Mouse (Mus musculus): ENCODE results near the gene Arnt. TPM values are rescaled to one million over a fixed set of nuclear protein-coding genes. Genes with fewer than 3 reads are reported as not detected.
"Not testable (repeated sequence)": the region's sequence is repeated elsewhere in the genome, so short reads cannot be mapped to it uniquely, and the experiment has no call there.

Gene Arnt
- polyA plus RNA-seq, 1 experiment from 2014 or later = 16.0 TPM

GRCm38 (mm10) chr3:95428423-95428822 is 5.8 kb upstream of the Arnt start:
- ATAC-seq (ENCODE audit: low read depth); H3K4me2 ChIP-seq; H3K36me3 ChIP-seq; H3K9ac ChIP-seq; H3K4me1 ChIP-seq (replicated peaks); DNase-seq; H3K27ac ChIP-seq; H3K9me3 ChIP-seq (replicated peaks); H3K4me3 ChIP-seq (replicated peaks): not testable (repeated sequence)
- 55% methylated on average over 5 of the region's 11 CpGs for WGBS (ENCODE audit: insufficient replicate concordance)
- H3K27me3 ChIP-seq = peaks cover 23% of the 10 kb centered on the region

GRCm38 (mm10) chr3:95433301-95433915 is 780 bp upstream of the Arnt start:
- peaks cover 12% of the 10 kb centered on the region for H3K36me3 ChIP-seq
- peak overlapping the region; percentile 56; the same call in 1 of the 2 replicates for H3K9ac ChIP-seq
- peaks cover 8% of the 10 kb centered on the region; the same call in 1 of the 2 replicates for H3K27me3 ChIP-seq
- H3K4me1 ChIP-seq (replicated peaks) = peaks cover 24% of the 10 kb centered on the region
- H3K27ac ChIP-seq = peak overlapping the region; percentile 65
- H3K9me3 ChIP-seq (replicated peaks) = no peaks in the 10 kb centered on the region
- DNase-seq (no peak), ATAC-seq (ENCODE audit: low read depth) (no peak)
- 64% methylated on average over 10 of the region's 10 CpGs for WGBS (ENCODE audit: insufficient replicate concordance)
- peak overlapping the region; percentile 74 for H3K4me2 ChIP-seq
- H3K4me3 ChIP-seq (replicated peaks) = peak overlapping the region; percentile 90

GRCm38 (mm10) chr3:95434983-95435370 is 789 bp downstream of the Arnt start:
- H3K4me3 ChIP-seq (replicated peaks) = peak overlapping the region; percentile 90
- no peaks in the 10 kb centered on the region for H3K27me3 ChIP-seq
- ATAC-seq (ENCODE audit: low read depth) (no peak), DNase-seq (peak; percentile 13)
- peaks cover 34% of the 10 kb centered on the region for H3K4me1 ChIP-seq (replicated peaks)
- H3K9ac ChIP-seq = peak overlapping the region; percentile 93
- H3K27ac ChIP-seq = peak overlapping the region; percentile 95
- no peaks in the 10 kb centered on the region for H3K9me3 ChIP-seq (replicated peaks)
- WGBS (ENCODE audit: insufficient replicate concordance) = 1% methylated on average over 7 of the region's 7 CpGs
- peak overlapping the region; percentile 74 for H3K4me2 ChIP-seq
- H3K36me3 ChIP-seq = peaks cover 22% of the 10 kb centered on the region

DNA sequence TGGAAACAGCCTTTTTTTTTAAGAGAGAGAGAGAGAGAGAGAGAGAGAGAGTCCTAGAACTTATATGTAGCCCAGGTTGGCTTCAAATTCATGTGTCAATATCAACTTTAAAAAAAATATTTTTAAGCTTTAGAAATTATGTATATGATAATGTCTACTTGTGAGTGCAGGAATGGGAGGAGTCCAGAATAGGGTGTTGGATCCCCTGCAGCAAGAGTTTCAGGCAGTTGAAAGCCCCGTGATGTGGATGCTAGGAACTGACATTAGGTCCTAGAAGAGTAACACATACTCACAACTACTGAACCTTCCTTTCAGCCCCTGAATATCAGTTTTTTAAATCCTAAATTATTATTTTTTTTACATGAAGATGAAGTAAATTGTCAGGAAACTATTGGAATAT is 1.4 kb downstream of the Arnt start:
- Histone ChIP-seq H3K27ac (no peak overlapping the region), H3K36me3 (peaks cover 22% of the 10 kb centered on the region), H3K4me3 (replicated peaks) (peak overlapping the region; percentile 90), H3K9me3 (replicated peaks) (no peaks in the 10 kb centered on the region), H3K4me2 (peak overlapping the region; percentile 74), H3K4me1 (replicated peaks) (peaks cover 34% of the 10 kb centered on the region), H3K9ac (peak overlapping the region; percentile 93), H3K27me3 (no peaks in the 10 kb centered on the region)
- ATAC-seq (ENCODE audit: low read depth) = no peak
- DNase-seq = no peak
- 40% methylated on average over 1 of the region's 1 CpGs for WGBS (ENCODE audit: insufficient replicate concordance)

DNA sequence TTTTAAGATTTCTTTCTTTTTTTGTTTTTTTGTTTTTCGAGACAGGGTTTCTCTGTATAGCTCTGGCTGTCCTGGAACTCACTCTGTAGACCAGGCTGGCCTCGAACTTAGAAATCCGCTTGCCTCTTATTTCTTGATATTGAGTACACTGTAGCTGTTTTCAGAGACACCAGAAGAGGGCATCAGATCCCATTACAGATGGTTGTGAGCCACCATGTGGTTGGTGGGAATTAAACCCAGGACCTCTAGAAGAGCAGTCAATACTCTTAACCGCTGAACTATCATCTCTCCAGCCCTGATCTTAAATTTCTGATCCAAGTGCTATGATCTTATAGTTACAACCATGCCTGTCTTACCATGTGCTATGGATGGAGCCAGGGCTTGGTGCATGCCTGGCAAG is 4.4 kb downstream of the Arnt start:
- H3K36me3 ChIP-seq = peaks cover 25% of the 10 kb centered on the region
- H3K4me3 ChIP-seq (replicated peaks); H3K27me3 ChIP-seq; H3K9ac ChIP-seq; DNase-seq; H3K27ac ChIP-seq; H3K4me2 ChIP-seq; H3K9me3 ChIP-seq (replicated peaks); ATAC-seq (ENCODE audit: low read depth): not testable (repeated sequence)
- WGBS (ENCODE audit: insufficient replicate concordance) = 89% methylated on average over 4 of the region's 4 CpGs
- peaks cover 34% of the 10 kb centered on the region for H3K4me1 ChIP-seq (replicated peaks)

DNA sequence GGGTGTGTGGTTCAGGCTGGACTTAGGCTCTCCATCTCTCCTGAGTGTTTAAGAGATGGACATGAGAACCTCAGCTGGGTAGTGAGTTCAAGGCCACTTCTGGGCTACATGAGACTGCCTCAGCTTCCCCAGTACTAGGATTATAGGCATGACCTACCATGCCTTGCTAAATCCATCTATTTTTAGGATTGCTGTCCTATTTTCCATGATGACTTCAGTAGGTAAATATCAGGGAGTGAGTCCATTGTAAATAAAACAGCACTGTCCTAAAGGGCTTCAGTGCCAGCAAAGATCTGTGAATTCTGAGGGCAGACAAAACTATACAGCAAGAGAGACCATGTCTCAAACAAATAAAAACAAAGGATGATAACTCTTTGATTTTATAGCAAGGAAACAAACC is 5.5 kb downstream of the Arnt start:
- Histone ChIP-seq H3K36me3 (peaks cover 25% of the 10 kb centered on the region), H3K4me3 (replicated peaks) (no peak overlapping the region), H3K27ac (0 out of 2 replicates have a peak overlapping the region, but pooled peaks have one; percentile 19), H3K4me1 (replicated peaks) (peaks cover 35% of the 10 kb centered on the region), H3K27me3 (no peaks in the 10 kb centered on the region), H3K9ac (no peak overlapping the region), H3K4me2 (no peak overlapping the region), H3K9me3 (replicated peaks) (no peaks in the 10 kb centered on the region)
- DNase-seq (no peak), ATAC-seq (ENCODE audit: low read depth) (no peak)

DNA sequence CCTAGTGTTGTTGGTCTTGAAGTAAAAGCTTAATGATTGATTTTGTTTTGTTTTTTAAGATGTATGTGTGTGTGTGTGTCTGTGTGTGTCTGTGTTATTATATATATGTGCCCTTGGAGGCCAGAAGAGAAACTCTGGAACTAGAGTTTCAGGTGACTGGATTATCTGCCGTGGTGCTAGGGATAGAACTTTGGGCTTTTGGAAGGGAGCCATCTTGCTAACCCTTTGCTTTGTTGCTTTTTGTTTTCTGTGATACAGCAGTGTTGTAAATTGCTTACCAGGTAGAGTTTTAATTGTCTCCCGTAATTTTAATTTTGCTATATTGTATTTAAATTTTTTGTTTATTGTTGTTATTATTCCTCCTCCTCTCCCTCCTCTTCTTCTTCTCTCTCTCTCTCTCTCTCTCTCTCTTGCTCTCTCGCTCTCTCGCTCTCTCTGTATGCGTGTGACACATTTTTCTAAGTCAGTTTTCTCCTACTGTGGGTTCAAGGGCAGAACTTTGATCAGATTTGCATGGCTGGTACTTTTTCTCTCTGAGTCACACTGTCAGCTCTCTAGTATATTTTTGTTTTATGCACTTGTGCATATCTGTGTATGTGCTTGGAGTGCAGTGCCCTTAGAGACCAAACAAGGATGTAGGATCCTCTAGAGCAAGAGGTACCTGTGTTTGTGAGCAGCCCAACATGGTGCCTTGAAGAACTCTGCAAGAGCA is 8.4 kb downstream of the Arnt start:
- WGBS (ENCODE audit: insufficient replicate concordance) = 79% methylated on average over 5 of the region's 5 CpGs
- no peaks in the 10 kb centered on the region for H3K9me3 ChIP-seq (replicated peaks)
- H3K4me3 ChIP-seq (replicated peaks) = no peak overlapping the region
- no peak for ATAC-seq (ENCODE audit: low read depth)
- no peak overlapping the region for H3K4me2 ChIP-seq
- DNase-seq = no peak
- no peaks in the 10 kb centered on the region for H3K27me3 ChIP-seq
- H3K9ac ChIP-seq = no peak overlapping the region
- H3K36me3 ChIP-seq = peaks cover 24% of the 10 kb centered on the region
- peaks cover 28% of the 10 kb centered on the region for H3K4me1 ChIP-seq (replicated peaks)
- no peak overlapping the region for H3K27ac ChIP-seq

GRCm38 (mm10) chr3:95445311-95445710 is 11.1 kb downstream of the Arnt start:
- Histone ChIP-seq H3K36me3 (peaks cover 22% of the 10 kb centered on the region), H3K4me2 (no peak overlapping the region), H3K9me3 (replicated peaks) (no peaks in the 10 kb centered on the region), H3K9ac (no peak overlapping the region), H3K27me3 (no peaks in the 10 kb centered on the region), H3K4me1 (replicated peaks) (peaks cover 17% of the 10 kb centered on the region), H3K27ac (no peak overlapping the region), H3K4me3 (replicated peaks) (no peak overlapping the region)
- DNase-seq (no peak), ATAC-seq (ENCODE audit: low read depth) (no peak)
- WGBS (ENCODE audit: insufficient replicate concordance) = 60% methylated on average over 4 of the region's 4 CpGs

- Histone ChIP-seq H3K4me2 (no peak overlapping the region), H3K36me3 (peaks cover 51% of the 10 kb centered on the region), H3K4me1 (replicated peaks) (0 out of 2 replicates have a peak, but pooled peaks cover 5% of the 10 kb centered on the region), H3K9ac (no peak overlapping the region), H3K4me3 (replicated peaks) (no peak overlapping the region), H3K27ac (no peak overlapping the region), H3K9me3 (replicated peaks) (no peaks in the 10 kb centered on the region), H3K27me3 (no peaks in the 10 kb centered on the region)
- ATAC-seq (ENCODE audit: low read depth) (peak; percentile 26; the same call in 1 of the 2 replicates), DNase-seq (peak; percentile 34)
- 29% methylated on average over 1 of the region's 1 CpGs for WGBS (ENCODE audit: insufficient replicate concordance)
Observed at GRCm38 (mm10) chr3:95450408-95450807, 16.2 kb downstream of the Arnt start.

GRCm38 (mm10) chr3:95450915-95451314 is 16.7 kb downstream of the Arnt start:
- H3K27me3 ChIP-seq = no peaks in the 10 kb centered on the region
- no peak overlapping the region for H3K4me3 ChIP-seq (replicated peaks)
- no peak overlapping the region for H3K27ac ChIP-seq
- DNase-seq = no peak
- 91% methylated on average over 3 of the region's 3 CpGs for WGBS (ENCODE audit: insufficient replicate concordance)
- H3K9ac ChIP-seq = no peak overlapping the region
- H3K9me3 ChIP-seq (replicated peaks) = no peaks in the 10 kb centered on the region
- no peak overlapping the region for H3K4me2 ChIP-seq
- peaks cover under 1% of the 10 kb centered on the region; the same call in 1 of the 2 replicates for H3K4me1 ChIP-seq (replicated peaks)
- no peak for ATAC-seq (ENCODE audit: low read depth)
- H3K36me3 ChIP-seq = peaks cover 51% of the 10 kb centered on the region

- Histone ChIP-seq H3K9me3 (replicated peaks) (no peaks in the 10 kb centered on the region), H3K4me3 (replicated peaks) (no peak overlapping the region), H3K4me2 (no peak overlapping the region), H3K27me3 (no peaks in the 10 kb centered on the region), H3K36me3 (peaks cover 46% of the 10 kb centered on the region), H3K27ac (no peak overlapping the region), H3K4me1 (replicated peaks) (peaks cover 19% of the 10 kb centered on the region), H3K9ac (no peak overlapping the region)
- ATAC-seq (ENCODE audit: low read depth) = peak; percentile 34; the same call in 1 of the 2 replicates
- no peak for DNase-seq
- WGBS (ENCODE audit: insufficient replicate concordance) = 82% methylated on average over 5 of the region's 5 CpGs
Observed at GRCm38 (mm10) chr3:95456367-95456766, 22.2 kb downstream of the Arnt start.

DNA sequence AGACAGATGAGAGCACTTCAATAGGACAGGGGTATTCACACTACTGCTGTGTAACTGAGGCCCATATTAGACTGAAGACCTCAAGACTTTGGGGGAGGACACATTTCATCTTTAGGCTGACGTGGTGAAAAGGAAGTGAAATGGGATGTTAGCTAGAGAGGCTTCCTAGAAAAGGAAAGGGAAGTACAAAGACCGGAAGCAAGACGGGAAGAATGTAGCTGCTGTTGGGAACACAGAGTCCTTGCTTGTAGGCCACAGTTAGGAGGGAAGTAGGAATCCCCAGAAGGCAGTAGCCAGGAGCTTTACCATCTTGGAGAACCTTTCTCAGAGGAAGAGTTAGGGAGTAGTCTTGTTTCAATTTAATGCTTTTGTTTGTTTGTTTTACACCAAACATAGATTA is 23.6 kb downstream of the Arnt start:
- peak overlapping the region; percentile 36 for H3K27ac ChIP-seq
- WGBS (ENCODE audit: insufficient replicate concordance) = 45% methylated on average over 3 of the region's 3 CpGs
- H3K36me3 ChIP-seq = peaks cover 44% of the 10 kb centered on the region
- H3K9ac ChIP-seq = no peak overlapping the region
- peaks cover 19% of the 10 kb centered on the region for H3K4me1 ChIP-seq (replicated peaks)
- H3K4me2 ChIP-seq = no peak overlapping the region
- H3K4me3 ChIP-seq (replicated peaks) = no peak overlapping the region
- H3K27me3 ChIP-seq = no peaks in the 10 kb centered on the region
- H3K9me3 ChIP-seq (replicated peaks) = no peaks in the 10 kb centered on the region
- ATAC-seq (ENCODE audit: low read depth) (no peak), DNase-seq (no peak)
